Mouse (Mus musculus): ENCODE results near the gene Vtn.

The Vtn gene

GRCm38 (mm10) chr11:78534516-78534915 lies 35.6 kb downstream of the Vtn start:
- no peak for DNase-seq (ENCODE audit: low read depth)

GRCm38 (mm10) chr11:78535376-78536079 lies 36.6 kb downstream of the Vtn start:
- no peak for DNase-seq (ENCODE audit: low read depth)

GRCm38 (mm10) chr11:78536080-78536689 lies 37.3 kb downstream of the Vtn start, which contains the start of the genes Tnfaip1 and Ift20:
Tnfaip1 (minus strand) TSS chr11:78536332.
Ift20 (plus strand) TSS chr11:78536361.
- peak; percentile 99 for DNase-seq (ENCODE audit: low read depth)

GRCm38 (mm10) chr11:78536690-78537084 lies 37.8 kb downstream of the Vtn start:
- DNase-seq (ENCODE audit: low read depth) = no peak

- no peak for DNase-seq (ENCODE audit: low read depth)
These were observed 41.5 kb downstream of the Vtn start for GRCm38 (mm10) chr11:78540358-78540757.

GRCm38 (mm10) chr11:78544449-78545111 lies 45.7 kb downstream of the Vtn start:
- no peak for DNase-seq (ENCODE audit: low read depth)

GRCm38 (mm10) chr11:78545181-78545580 lies 46.3 kb downstream of the Vtn start:
- DNase-seq (ENCODE audit: low read depth) = no peak

- DNase-seq (ENCODE audit: low read depth) = no peak
These were observed 49.0 kb downstream of the Vtn start for GRCm38 (mm10) chr11:78547718-78548460.

GRCm38 (mm10) chr11:78549491-78549987 lies 50.6 kb downstream of the Vtn start:
- no peak for DNase-seq (ENCODE audit: low read depth)

GRCm38 (mm10) chr11:78550168-78551058 lies 51.5 kb downstream of the Vtn start, which contains the start of gene Tmem97:
Tmem97 (minus strand) TSS chr11:78550777.
- DNase-seq (ENCODE audit: low read depth) = peak; percentile 92

- DNase-seq (ENCODE audit: low read depth) = no peak
These were observed 52.1 kb downstream of the Vtn start for GRCm38 (mm10) chr11:78551059-78551398.

Measured in c-Kit-positive CD71-positive TER-119-negative erythroid progenitor cells, embryonic 14.5 days (primary cell).